Comparison of ENCODE assay signal across 8 mouse cellular contexts in the genomic region with DNA sequence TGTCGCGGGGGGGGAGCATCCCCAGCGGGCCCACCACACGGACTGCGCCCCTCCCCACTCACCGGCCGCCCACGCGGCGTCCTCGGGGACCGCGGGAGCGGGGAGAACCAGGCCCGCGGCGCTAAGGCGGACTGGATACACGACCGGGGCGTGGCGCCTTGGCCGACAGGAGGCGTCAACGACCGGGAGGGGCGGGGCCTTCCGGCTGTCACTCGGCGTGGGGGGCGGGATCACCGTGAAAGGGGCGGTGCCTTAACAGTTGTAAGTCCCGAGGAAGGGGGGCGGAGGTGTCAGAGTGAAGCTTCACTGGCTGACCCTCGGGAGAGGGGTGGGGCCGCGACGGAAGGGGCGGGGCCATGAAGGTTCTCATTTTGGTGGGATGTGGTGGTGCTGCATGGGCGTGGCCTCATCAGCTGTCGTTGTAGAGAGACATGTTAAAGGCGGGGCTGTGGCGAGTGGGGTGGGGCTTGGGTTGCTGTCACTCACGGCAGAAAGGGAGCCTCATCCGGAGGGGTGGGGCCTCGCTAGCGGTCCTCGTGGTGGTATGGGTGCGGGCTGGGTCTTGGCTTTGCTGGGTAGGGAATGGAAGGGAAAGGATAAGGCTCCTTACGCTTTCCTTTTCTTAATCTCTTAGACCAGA. TPM values are rescaled to one million over a fixed set of nuclear protein-coding genes. Genes with fewer than 3 reads are reported as not detected.
A peak's percentile ranks its signal among the peaks of the same experiment; 100 is the strongest.
DNase-seq lines count a peak whose midpoint lies in the region; ATAC-seq and TF ChIP-seq lines count a peak whose summit lies in the region.

A gene (minus strand): TSS at position 182 of the 640 bp plus-strand sequence.

- H3K9ac ChIP-seq in forebrain, embryonic 12.5 days = peak within 1 kb of the TSS; percentile 77
- peak within 1 kb of the TSS; percentile 67 for H3K9ac ChIP-seq in heart, postnatal 0 days (replicated peaks; ENCODE audit: low read depth, low read length)
- peak within 1 kb of the TSS; percentile 66 for H3K9ac ChIP-seq in liver, embryonic 16.5 days (ENCODE audit: low read depth, low read length)
- H3K9ac ChIP-seq in neural tube, embryonic 13.5 days = peak within 1 kb of the TSS; percentile 92

- TF ChIP-seq POLR2A in testis, adult 2 months (IDR thresholded peaks at IDR 0.05; ENCODE audit: control insufficient read depth, low read depth, low read length) = peak; percentile 64

- 1% methylated on average over 50 of the region's 51 CpGs for WGBS in forebrain, embryonic 12.5 days
- under 1% methylated on average over 50 of the region's 51 CpGs for WGBS in heart, postnatal 0 days
- under 1% methylated on average over 51 of the region's 51 CpGs for whole genome bisulfite sequencing in liver, embryonic 16.5 days (ENCODE audit: insufficient replicate concordance)
- WGBS in neural tube, embryonic 13.5 days = under 1% methylated on average over 48 of the region's 51 CpGs

- peaks cover 48% of the 10 kb centered on the region for H3K27me3 ChIP-seq in E14TG2a.4 (ENCODE audit: insufficient read depth, low read length)
- H3K27me3 ChIP-seq in forebrain, embryonic 12.5 days = no peaks in the 10 kb centered on the region
- no peaks in the 10 kb centered on the region for H3K27me3 ChIP-seq in heart, postnatal 0 days (ENCODE audit: control insufficient read depth, insufficient read depth, low read length)
- H3K27me3 ChIP-seq in liver, embryonic 16.5 days (ENCODE audit: control insufficient read depth, insufficient read depth, low read depth, low read length) = peaks cover 17% of the 10 kb centered on the region
- H3K27me3 ChIP-seq in neural tube, embryonic 13.5 days = no peaks in the 10 kb centered on the region
- H3K27me3 ChIP-seq in testis, adult 2 months (ENCODE audit: control insufficient read depth, insufficient read depth, low read length) = no peaks in the 10 kb centered on the region

- H3K9me3 ChIP-seq in E14TG2a.4 (ENCODE audit: low read length) = no peaks in the 10 kb centered on the region
- H3K9me3 ChIP-seq in forebrain, embryonic 12.5 days = no peaks in the 10 kb centered on the region
- H3K9me3 ChIP-seq in heart, postnatal 0 days (replicated peaks; ENCODE audit: control insufficient read depth, low read length) = no peaks in the 10 kb centered on the region
- H3K9me3 ChIP-seq in liver, embryonic 16.5 days (replicated peaks; ENCODE audit: control insufficient read depth, low read length) = no peaks in the 10 kb centered on the region
- H3K9me3 ChIP-seq in neural tube, embryonic 13.5 days = no peaks in the 10 kb centered on the region

- peak within 1 kb of the TSS; percentile 62 for H3K4me2 ChIP-seq in forebrain, embryonic 12.5 days
- H3K4me2 ChIP-seq in heart, postnatal 0 days (ENCODE audit: low read depth, low read length) = peak within 1 kb of the TSS; percentile 80
- peak within 1 kb of the TSS; percentile 80 for H3K4me2 ChIP-seq in liver, embryonic 16.5 days (ENCODE audit: low read depth, low read length)
- H3K4me2 ChIP-seq in neural tube, embryonic 13.5 days = peak within 1 kb of the TSS; percentile 71

- peaks cover 21% of the 10 kb centered on the region for H3K4me1 ChIP-seq in E14TG2a.4 (replicated peaks; ENCODE audit: low read depth, low read length)
- H3K4me1 ChIP-seq in forebrain, embryonic 12.5 days = peaks cover 13% of the 10 kb centered on the region
- H3K4me1 ChIP-seq in heart, postnatal 0 days (ENCODE audit: control insufficient read depth, insufficient read depth) = peaks cover 3% of the 10 kb centered on the region; the same call in 1 of the 2 replicates
- H3K4me1 ChIP-seq in liver, embryonic 16.5 days (ENCODE audit: control insufficient read depth, low read depth, low read length) = peaks cover 12% of the 10 kb centered on the region
- H3K4me1 ChIP-seq in neural tube, embryonic 13.5 days (replicated peaks) = peaks cover 20% of the 10 kb centered on the region
- peaks cover 4% of the 10 kb centered on the region for H3K4me1 ChIP-seq in testis, adult 2 months (ENCODE audit: control insufficient read depth, insufficient read depth, low read length)

- H3K4me3 ChIP-seq in E14TG2a.4 (replicated peaks; ENCODE audit: low read length) = peak within 1 kb of the TSS; percentile 83
- H3K4me3 ChIP-seq in forebrain, embryonic 12.5 days (replicated peaks) = peak within 1 kb of the TSS; percentile 72
- H3K4me3 ChIP-seq in heart, postnatal 0 days (ENCODE audit: low read depth, low read length) = peak within 1 kb of the TSS; percentile 72
- peak within 1 kb of the TSS; percentile 69 for H3K4me3 ChIP-seq in liver, embryonic 16.5 days (ENCODE audit: low read depth, low read length)
- peak within 1 kb of the TSS; percentile 81 for H3K4me3 ChIP-seq in neural tube, embryonic 13.5 days
- H3K4me3 ChIP-seq in testis, adult 2 months (ENCODE audit: control insufficient read depth, low read depth, low read length) = peak within 1 kb of the TSS; percentile 99

- no peak for TF ChIP-seq EP300 in heart, postnatal 0 days (IDR thresholded peaks at IDR 0.05; ENCODE audit: low read depth)

- peak; percentile 85 for DNase-seq in c-Kit-positive CD71-positive TER-119-positive erythroid progenitor cells, embryonic 14.5 days (ENCODE audit: low spot score)
- DNase-seq in heart, postnatal 0 days (ENCODE audit: low spot score) = peak; percentile 96
- DNase-seq in kidney, postnatal 4 days = peak; percentile 99

- no peaks in the 10 kb centered on the region for H3K36me3 ChIP-seq in E14TG2a.4 (ENCODE audit: insufficient read depth, low read length)
- H3K36me3 ChIP-seq in forebrain, embryonic 12.5 days (replicated peaks) = no peaks in the 10 kb centered on the region
- H3K36me3 ChIP-seq in heart, postnatal 0 days (replicated peaks; ENCODE audit: control insufficient read depth, insufficient read depth, low read length) = no peaks in the 10 kb centered on the region
- H3K36me3 ChIP-seq in liver, embryonic 16.5 days (ENCODE audit: control insufficient read depth, insufficient read depth) = no peaks in the 10 kb centered on the region
- H3K36me3 ChIP-seq in neural tube, embryonic 13.5 days = no peaks in the 10 kb centered on the region
- no peaks in the 10 kb centered on the region for H3K36me3 ChIP-seq in testis, adult 2 months (ENCODE audit: control insufficient read depth, insufficient read depth, low read length)

- H3K27ac ChIP-seq in forebrain, embryonic 12.5 days = peak within 1 kb of the TSS; percentile 64
- H3K27ac ChIP-seq in heart, postnatal 0 days (ENCODE audit: low read depth) = peak within 1 kb of the TSS; percentile 59
- peak within 1 kb of the TSS; percentile 78 for H3K27ac ChIP-seq in liver, embryonic 16.5 days (ENCODE audit: low read length)
- peak within 1 kb of the TSS; percentile 86 for H3K27ac ChIP-seq in neural tube, embryonic 13.5 days (replicated peaks)
- H3K27ac ChIP-seq in testis, adult 2 months (ENCODE audit: control insufficient read depth, insufficient read depth, low read depth, low read length) = peak within 1 kb of the TSS; percentile 95

- no peak for TF ChIP-seq CTCF in E14TG2a.4 (conservative IDR thresholded peaks at IDR 0.05; ENCODE audit: low read length)
- TF ChIP-seq CTCF in heart, postnatal 0 days (IDR thresholded peaks at IDR 0.05; ENCODE audit: low read depth) = peak; percentile 35
- TF ChIP-seq CTCF in testis, adult 2 months (IDR thresholded peaks at IDR 0.05; ENCODE audit: control insufficient read depth, insufficient read depth, insufficient replicate concordance, low read depth, low read length) = no peak

- peak; percentile 97 for ATAC-seq in forebrain, embryonic 12.5 days (ENCODE audit: low FRiP score)
- ATAC-seq in heart, postnatal 0 days (ENCODE audit: insufficient read depth, low read depth) = peak; percentile 96
- peak; percentile 91 for ATAC-seq in liver, embryonic 16.5 days (ENCODE audit: low read depth)
- peak; percentile 97 for ATAC-seq in neural tube, embryonic 13.5 days (ENCODE audit: low read depth)

RNA-seq across cellular contexts. Expression of the gene that starts here (rescaled TPM):
- 36.4 and 37.0 TPM in 2 replicates for polyA plus RNA-seq in forebrain, embryonic 12.5 days (2016; fragmentation: Nextera tagmentation; extraction: Ambion mirVana)
- total RNA-seq in heart, postnatal 0 days (2014; rRNA removed; ENCODE audit: low replicate concordance) = 24.1 and 25.5 TPM in 2 replicates
- polyA plus RNA-seq in heart, postnatal 0 days (2015; fragmentation: Nextera tagmentation; extraction: Ambion mirVana) = 21.0 and 21.3 TPM in 2 replicates
- polyA plus RNA-seq in liver, embryonic 16.5 days (2015; fragmentation: Nextera tagmentation; extraction: Ambion mirVana) = 12.6 and 16.3 TPM in 2 replicates
- polyA plus RNA-seq in neural tube, embryonic 13.5 days (2015; fragmentation: Nextera tagmentation; extraction: Ambion mirVana) = 52.1 and 52.8 TPM in 2 replicates
- polyA plus RNA-seq in testis, adult 2 months (2012; rRNA removed) = 53.8 and 61.8 TPM in 2 replicates

Comparison
In these comparisons a context has a peak if more than half of its experiments do, and no peak if none do; other contexts are left out.
1. Peak in every context shown above with its lines: DNase-seq, ATAC-seq, H3K4me3 ChIP-seq and H3K27ac ChIP-seq.